Mouse (Mus musculus) cortical plate, adult 2 months (tissue): Measurements from ENCODE around the gene Oxct2a.

Source experiments
- CTCF ChIP-seq: fragments of 200-500 bp; IDR thresholded peaks from 2 replicates; pipeline ENCODE4 v1.5.1; 2011; ENCODE audit warnings: mild to moderate bottlenecking, control low read depth, low read length; ENCODE audit not compliant: insufficient read depth; ENCODE audit errors: extremely low read depth
- POLR2A ChIP-seq: fragments of 200-500 bp; IDR thresholded peaks from 2 replicates; pipeline ENCODE4 v1.6.1; 2011; ENCODE audit warnings: mild to moderate bottlenecking, low read length, control low read depth; ENCODE audit not compliant: insufficient read depth; ENCODE audit errors: extremely low read depth

DNA sequence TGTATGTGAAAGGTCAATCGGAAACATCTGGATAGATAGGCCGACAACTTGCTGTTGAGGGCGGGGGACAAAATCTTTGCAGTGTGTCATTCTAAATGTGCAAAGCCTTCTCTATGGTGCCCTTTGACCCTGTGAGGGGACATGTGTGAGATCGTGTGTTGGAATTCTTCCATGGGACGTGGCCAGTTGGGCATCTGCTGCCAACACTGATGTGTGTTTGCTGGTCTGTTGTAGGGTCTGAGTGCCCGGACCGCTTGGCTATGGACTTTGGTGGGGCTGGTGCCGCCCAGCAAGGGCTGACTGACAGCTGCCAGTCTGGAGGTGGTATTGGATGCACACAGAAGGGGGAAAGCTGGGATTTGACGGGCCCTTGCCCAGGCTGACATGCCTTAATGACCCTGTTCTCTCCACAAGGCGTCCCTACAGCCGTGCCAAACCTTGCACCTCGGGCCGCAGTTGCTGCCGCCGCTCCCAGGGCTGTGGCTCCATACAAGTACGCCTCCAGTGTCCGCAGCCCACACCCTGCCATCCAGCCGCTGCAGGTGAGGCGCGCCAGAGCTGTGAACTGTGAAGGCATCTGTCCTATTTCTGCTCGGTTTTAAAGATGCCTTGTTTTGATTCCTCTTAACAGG is 27.8 kb downstream of the Oxct2a start:
- TF ChIP-seq CTCF (no peak), POLR2A (no peak)
